Mouse (Mus musculus) lung, postnatal 14 days (tissue): ENCODE data around the gene Bik.

ENCODE experiments used
- DNase-seq: peaks from one replicate; pipeline ENCODE4 v3.0.0; 2021

Bik gene

DNA sequence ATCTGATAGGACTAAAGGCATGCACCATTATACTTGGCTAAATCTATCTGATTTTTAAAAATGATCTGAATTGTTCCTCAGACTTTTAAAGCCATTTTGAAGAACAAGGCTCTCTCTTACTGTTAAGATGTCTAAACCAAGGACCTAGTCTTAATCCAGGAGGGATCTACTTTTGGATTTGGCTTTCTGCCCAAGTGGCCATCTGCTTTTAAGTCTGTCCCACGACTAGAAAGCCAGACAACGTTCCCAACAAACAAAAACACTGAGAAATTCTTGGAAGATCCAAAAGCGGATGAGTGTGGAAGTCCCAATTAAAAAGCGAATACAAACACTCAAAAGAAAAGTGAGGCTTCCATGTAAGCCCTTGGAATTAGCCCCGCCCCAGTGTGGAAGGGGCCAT lies 11.6 kb upstream of the Bik start:
- DNase-seq = no peak

DNA sequence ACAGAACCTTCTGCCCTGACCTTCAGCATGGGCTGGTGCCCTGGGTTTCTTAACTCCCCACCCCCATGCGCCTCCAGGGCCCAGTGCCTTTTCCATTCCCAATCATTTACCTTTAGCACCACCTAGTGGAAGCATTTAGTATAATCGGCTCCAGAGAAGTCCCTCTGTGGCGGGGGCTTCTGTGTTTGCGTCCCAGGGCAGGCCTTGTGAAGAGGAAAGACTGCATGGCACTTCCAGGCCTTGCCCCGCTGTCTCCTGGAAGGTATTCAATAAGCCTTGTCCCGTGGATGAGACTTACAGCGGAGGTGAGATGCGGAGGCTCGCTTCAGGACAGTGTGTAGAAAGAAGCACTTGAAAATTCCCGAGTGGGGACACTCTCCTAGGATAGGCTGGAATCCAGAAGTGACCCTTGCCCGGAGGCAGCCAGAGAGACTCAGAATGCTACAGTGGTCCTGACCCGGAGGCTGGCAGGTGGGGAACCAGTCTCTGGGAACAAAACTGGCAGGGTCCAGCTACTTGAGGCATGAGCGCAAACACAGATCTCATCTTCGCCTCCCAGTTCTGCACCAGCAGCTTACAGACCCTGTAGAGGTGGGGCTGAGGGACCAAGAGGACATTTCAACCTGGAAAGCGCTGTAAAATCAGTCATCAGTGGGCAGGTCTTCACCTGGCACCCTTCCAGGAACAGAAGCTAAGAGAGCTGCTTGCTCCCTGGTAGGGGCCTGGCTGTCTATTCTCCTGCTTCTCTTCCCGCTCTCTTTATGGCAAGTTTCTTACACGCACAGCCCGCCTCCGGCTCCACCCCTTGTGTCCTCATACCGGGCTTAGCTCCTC lies 8.2 kb upstream of the Bik start:
- peak; percentile 70 for DNase-seq

- no peak for DNase-seq
Observed at GRCm38 (mm10) chr15:83520861-83521382, 5.7 kb upstream of the Bik start.

- no peak for DNase-seq
Observed at GRCm38 (mm10) chr15:83523196-83523595, 3.5 kb upstream of the Bik start.

GRCm38 (mm10) chr15:83523638-83524332 lies 2.9 kb upstream of the Bik start:
- DNase-seq = no peak

GRCm38 (mm10) chr15:83524333-83524729 lies 2.3 kb upstream of the Bik start:
- DNase-seq = no peak

DNA sequence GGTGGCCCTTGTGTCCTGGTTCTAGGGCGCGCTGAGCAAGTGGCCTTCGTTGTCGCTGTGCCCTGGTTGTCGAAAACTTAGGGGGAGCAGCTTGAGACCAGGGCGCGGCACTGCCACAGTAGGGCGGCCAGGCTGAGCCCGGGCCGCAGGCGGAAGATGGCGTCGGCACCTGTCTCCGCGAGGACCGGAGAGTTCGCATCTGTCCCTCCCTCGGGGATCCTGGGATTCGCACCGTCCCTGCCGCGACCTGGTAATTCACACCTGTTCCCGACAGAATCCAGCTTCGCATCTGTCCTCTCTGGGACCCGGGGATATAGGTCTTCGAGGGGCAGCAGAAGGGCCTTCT lies 403 bp downstream of the Bik start:
- peak; percentile 34 for DNase-seq

DNA sequence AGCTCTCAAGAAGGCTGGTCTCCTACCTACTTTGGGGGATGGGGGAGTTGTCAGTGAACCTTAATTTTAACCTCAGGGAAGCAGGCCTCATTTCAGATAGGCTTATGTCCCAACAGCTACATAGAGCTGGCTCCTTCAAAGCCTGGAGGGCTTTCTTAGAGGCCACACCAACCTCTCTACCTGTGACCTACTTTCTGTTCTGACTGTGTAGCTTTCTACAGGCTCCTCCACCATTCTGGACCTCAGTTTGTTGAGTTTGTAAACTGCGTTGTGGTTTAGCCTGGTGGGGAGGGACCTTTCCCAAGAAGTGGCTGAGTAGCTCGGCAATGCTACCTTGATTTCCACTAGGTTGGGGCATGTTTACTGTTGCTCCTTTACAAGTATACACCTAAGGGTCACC lies 1.1 kb downstream of the Bik start:
- no peak for DNase-seq

DNA sequence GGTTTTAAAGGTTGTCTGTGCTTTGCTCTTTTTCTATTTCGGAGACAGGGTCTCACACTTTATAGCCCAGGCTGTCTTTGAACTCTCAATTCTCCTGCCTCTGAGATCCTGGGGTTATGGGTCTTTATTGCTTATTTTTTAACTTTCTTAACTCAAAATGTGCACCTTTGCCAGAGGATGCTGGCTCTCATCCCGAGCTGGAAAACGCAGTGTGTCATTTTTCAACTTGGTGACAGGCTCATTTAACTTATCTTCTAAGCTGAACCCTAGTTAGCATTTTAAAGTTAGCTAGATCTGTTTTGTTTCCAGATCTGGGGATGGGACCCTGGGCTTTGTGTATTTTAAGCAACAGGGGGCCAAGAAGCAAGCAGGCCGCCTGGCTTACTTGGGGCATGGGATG lies 2.2 kb downstream of the Bik start:
- no peak for DNase-seq

DNA sequence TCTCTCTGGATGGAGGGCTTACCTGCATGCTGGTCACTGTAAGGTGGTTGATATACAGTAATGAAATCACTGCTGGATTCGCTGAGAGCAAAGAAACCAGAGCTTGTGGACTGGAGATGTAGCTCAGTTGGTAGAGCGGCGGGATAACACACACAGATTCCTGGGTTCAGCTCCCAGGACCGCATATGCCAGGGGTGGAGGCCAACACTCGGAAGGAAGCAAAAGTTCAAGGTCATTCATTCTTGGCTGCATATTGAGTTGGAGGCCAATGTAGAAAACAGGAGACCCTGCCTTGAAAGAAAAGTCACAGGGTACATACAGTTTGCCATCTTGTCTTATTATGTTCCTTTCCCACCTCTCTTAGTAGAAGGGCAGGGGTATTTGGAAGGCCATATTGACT lies 3.1 kb downstream of the Bik start:
- DNase-seq = peak; percentile 63

GRCm38 (mm10) chr15:83530233-83530632 lies 3.6 kb downstream of the Bik start:
- peak; percentile 63 for DNase-seq

- no peak for DNase-seq
Observed at GRCm38 (mm10) chr15:83530688-83531087, 4.0 kb downstream of the Bik start.

DNA sequence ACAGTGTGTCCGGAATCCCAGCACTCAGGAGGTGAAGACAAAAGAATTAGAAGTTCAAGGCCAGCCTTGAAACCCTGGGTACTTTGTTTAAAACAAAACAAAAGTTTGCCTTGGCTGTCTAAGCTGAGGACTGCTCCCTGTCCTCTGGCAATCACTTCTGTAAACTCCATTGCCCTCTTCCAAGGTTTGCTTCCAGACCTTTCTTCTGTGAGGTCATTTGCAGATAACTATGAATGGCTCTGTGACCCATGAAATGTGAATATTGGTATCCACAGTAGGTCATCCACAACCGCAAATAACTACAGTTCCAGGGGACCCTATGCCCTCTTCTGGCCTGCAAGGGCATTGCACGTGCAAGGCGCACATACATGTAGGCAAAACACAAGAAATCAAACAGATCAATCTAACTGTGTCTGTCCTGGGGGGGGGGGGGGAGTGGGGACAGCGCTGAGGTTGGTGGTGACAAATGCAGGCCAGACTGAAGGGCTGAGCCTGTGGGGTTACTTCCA lies 5.4 kb downstream of the Bik start:
- DNase-seq = no peak

DNA sequence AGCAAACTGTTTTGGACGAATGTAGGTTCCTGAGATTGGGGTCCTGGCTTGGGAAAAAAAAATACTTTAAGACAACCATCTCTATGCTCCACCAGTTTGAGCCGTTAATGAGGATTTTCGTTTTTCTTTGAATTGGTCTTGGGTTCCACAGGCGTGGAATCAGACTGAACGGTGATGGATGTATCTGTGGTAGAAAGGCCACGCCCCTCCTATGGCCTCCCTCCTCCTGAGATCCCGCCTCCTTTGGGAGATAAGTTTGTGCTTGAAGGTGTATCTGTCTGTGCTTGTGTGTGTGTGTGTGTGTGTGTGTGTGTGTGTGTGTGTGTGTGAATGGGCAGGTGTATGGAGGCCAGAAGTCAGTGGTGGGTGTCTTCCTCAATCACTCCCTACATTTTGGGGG lies 5.9 kb downstream of the Bik start:
- DNase-seq = no peak

DNA sequence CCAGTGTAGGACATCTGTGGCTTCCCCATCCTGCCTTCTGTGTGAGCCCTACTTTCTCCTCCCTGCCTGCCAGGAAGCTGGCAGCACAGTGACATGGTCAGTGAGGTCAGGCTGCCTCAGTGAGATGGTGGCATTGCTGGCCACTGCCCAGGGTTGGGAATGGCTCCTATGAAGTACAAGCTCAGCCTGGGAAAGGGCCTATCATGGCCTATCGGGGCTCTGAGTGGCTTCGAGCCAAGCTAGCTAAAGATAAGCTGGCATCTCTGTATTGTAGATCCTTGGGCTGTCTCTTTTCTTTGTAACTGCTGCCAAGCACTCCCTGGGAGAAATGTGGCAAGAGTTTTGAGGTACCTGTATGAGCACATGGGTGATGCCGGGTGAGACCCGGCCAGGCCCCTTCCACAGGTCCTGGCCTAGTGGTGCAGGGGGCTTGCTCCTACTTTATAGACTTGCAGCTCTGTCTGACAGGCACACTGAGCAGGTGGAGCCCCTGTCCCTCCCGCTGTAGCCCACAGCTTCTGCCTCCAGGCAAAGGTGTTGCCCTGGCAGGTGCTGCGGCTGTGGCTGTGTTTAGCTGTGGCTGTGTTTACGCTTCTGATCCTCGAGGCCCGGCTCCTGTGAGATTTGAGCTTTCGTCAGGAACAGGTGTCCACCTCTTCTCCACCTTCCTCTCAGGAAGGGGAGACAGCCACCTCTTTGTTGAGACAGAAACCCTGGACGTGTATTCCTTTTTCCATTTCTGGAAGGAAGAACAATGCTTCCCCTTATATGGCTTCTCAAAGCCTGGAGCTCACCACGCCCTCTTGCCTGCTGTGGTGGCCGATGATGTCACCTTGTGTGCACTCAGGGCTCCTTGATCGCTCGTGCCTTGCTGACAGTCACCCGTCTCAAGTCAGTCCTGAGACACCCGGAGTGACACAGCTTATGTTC lies 8.6 kb downstream of the Bik start:
- DNase-seq = no peak

GRCm38 (mm10) chr15:83535890-83536231 lies 9.2 kb downstream of the Bik start:
- no peak for DNase-seq

DNA sequence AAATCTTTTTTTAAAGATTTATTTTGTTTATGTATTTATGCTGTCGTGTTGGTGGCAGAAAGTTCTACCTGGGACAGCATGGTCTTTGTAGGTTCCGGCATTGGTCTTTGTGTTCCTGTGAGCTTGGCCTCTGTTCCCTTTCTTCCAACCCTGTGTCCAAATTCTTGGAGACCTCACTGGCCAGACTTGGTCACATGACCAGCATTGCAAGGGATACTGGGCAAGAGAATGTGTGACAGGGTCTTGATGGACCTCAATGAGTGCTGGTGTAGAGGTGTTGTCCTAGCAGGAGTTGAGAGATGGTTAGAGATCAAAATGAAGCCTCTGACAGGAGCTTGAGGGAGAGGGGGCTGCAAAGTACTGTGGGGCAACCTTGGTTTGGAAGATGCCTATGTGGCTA lies 12.2 kb downstream of the Bik start:
- DNase-seq = no peak

- DNase-seq = peak; percentile 69
Observed at GRCm38 (mm10) chr15:83539905-83540304, 13.2 kb downstream of the Bik start.

DNA sequence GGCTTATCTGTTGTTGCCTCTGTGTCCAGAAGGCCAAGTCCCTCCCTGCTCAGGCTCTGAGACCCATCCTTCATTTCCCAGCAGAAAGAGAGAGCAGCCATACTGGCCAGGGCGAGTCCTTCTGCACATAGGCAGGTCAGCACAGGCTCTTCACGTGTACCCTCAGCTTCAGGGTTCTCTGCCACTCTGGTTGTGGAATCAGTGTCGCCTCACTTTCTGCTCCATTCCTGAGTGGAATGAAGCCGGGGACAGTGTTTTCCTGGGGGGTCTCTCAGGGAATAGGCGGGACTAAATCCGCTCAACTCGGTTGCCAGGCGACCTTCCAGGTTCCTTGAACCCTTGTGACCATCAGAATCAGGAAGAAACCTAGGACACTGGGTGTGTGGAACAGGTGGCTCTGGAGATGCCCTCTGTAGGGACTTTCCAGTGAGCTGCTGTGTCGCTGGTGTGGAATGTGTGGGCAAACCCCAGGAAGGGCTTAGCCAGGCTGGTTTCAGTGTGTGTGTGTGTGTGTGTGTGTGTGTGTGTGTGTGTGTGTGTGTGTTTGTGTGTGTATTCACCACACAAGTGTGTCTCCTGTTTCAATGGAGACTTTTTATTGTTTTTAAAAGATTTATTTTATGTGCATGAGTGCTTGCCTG lies 15.1 kb downstream of the Bik start:
- no peak for DNase-seq

DNA sequence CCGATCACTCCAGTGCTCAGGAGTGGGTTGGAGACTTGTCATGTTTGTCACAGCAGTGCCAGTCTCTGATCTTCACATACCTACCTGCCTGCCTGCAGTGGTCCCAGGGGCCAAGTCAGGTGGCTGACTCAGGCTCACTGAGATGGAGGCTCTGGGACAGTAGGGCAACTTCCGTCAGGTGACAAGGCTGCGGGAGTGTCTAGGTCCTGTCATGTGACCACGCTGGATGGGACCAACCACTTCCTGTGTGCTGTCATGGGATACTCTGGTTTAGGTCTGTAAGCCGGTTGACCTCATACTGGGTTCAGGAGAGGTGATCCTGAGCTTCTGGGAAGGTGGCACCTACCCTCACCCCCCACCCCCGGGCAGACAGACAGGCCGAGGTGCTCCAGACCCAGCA lies 19.4 kb downstream of the Bik start:
- DNase-seq = no peak

- no peak for DNase-seq
Observed at GRCm38 (mm10) chr15:83547144-83547543, 20.5 kb downstream of the Bik start.

GRCm38 (mm10) chr15:83550137-83550536 lies 23.5 kb downstream of the Bik start:
- no peak for DNase-seq

GRCm38 (mm10) chr15:83553831-83554230 lies 27.2 kb downstream of the Bik start:
- DNase-seq = no peak
